Mouse (Mus musculus) left cerebral cortex, postnatal 25 days (tissue): ENCODE data around the gene A4galt. TPM values are rescaled to one million over a fixed set of nuclear protein-coding genes. Genes with fewer than 3 reads are reported as not detected.

Experiments used
- DNase-seq, 2 experiments: peaks; one replicate each; pipeline ENCODE4 v3.0.0; 2022; ENCODE audit warnings: low spot score in 2 of 2, mixed read lengths in 1 of 2
- intact Hi-C: fragments of 180-260 bp; cut with DNase I; formaldehyde crosslinking; loops from one replicate; pipeline ENCODE4 v1.15.1; 2025
- total RNA-seq, 2 experiments: library from RNA; stranded (reverse); gene quantifications; 2 replicates each; pipeline ENCODE4 v1.2.3; 2021

Gene A4galt
- total RNA-seq, 2 experiments from 2014 or later: 3.5 to 5.2 TPM

DNA sequence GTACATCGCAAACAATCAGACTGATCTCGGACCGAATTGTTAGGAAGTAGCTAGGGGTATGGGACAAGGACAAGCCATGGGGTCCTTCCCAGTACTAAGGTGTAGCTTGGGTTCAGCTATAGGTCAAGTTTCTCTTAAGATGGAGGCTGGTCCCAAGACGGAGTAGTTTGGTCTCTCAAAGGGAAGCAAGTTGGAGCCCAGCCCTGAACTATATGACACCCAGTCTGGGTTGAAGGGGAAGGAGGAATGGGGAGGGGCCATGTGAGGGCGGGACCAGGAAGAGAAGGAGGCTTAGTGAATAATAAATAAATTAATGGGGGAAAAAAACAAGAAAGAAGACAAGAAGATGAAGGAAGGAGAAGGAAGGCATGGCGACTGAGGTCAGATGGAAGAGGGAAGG, 71.6 kb downstream of the A4galt start:
- intact Hi-C loops: no loop called here
- DNase-seq: no peak

Other genes starting within 250 kb of the A4galt start
- 1 to 10 TPM; 2.0 to 2.8 TPM for gene Nfam1, start 218.5 kb downstream of the A4galt start, total RNA-seq
- gene Serhl, start 162.3 kb downstream of the A4galt start, total RNA-seq: 1 to 10 TPM; 8.3 to 9.8 TPM
- 100 to 1,000 TPM; 140 to 161 TPM for gene Rrp7a, start 129.0 kb downstream of the A4galt start, total RNA-seq
- gene Poldip3, start 102.4 kb downstream of the A4galt start, total RNA-seq: 10 to 100 TPM; 86.0 to 86.2 TPM
- 10 to 100 TPM; 55.8 to 58.8 TPM for gene Cyb5r3, start 79.2 kb downstream of the A4galt start, total RNA-seq
- gene Arfgap3, start 98.5 kb upstream of the A4galt start, total RNA-seq: 10 to 100 TPM; 17.3 to 24.4 TPM
- gene Pacsin2, start 212.8 kb upstream of the A4galt start, total RNA-seq: 10 to 100 TPM; 90.1 to 97.8 TPM